Mouse (Mus musculus) CH12F3 (cell line): ENCODE results near the gene Cnn1.

Source experiments
- in situ Hi-C: fragments of 300-500 bp; cut with MboI; formaldehyde crosslinking; loops from 2 replicates; pipeline ENCODE4 v1.14.3; 2020; ENCODE audit warnings: low sequenced_read_pairs

Gene Cnn1

DNA sequence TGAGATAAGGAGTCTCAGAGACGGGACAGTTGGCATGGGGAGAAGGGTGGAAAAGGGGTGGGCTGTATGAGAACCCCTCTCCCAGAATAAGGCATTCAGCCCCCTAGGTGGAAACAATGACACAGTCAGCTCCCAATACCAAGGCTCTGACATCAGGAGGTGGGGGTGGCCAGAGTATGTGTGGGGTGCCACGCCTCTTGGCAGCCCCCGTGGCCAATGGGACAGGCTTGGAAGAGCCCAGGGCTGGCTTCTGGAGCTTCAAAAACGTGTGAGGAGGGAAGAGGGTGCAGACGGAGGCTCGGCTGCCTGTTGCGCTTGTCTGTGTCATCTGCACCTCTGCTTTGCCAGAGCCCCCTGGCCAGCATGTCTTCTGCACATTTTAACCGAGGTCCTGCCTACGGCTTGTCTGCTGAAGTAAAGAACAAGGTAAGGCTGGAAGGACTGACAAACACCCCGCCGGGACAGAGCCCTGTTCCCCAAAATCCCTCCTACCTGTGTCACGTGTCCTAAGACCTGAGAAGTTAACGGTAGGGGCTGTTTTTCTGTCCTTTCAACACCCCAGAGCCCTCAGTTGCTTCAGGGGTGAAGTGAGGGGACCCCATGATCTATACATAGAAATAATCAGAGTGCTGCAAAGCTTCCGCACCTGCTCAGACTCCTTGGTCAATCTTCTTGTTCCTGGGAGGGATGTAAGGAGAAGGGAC, at the start of gene Cnn1:
Gene Cnn1 (plus strand): TSS at position 224 of the 704 bp plus-strand sequence.
- in situ Hi-C loops = no loop called here

DNA sequence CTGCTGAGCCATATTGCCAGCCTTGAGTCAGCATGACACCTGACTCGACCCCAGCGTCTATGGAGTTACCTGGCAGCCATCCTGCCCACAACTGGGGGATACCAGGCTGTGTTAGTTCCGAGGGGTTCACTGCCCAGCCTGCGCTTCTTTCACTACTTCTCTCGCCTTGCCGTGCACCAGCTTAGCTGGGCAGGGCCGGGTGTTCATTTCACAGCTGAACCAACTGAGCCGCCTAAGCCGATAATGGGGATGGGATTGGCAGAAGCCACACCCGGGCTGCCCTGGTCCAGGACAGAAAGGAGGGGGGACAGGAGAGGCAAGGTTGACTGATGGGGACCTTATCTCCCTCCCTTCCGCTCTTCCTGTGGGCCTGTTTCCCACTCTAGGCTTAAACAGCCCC, 49.7 kb upstream of the Cnn1 start:
- in situ Hi-C loops = no loop called here

DNA sequence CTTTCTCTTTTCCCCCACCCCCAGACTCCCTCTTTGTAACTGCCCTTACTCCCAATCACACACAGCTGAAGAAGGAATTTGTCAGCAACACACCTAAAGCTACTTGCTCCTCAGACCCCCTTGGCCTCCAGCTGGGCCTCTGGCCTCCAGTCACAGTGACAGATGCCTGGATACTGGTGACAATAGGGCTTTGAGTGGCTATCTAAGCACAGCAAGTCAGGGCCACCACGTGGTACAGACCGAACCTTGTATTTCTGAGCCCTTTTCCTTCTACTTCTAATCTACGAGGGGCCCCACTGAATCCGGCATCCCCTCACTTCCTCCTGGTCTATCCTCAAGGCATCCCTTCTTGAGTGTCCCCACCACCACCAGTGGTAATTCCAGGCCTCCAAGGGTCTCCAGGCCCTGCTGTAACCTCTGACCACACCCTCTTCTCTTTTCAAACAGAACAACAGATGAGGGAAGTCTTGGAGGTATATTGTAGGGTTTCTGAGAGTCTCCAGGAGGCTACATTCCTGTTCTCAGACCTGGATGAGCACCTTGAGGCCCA, 49.2 kb upstream of the Cnn1 start:
- in situ Hi-C loops = no loop called here

DNA sequence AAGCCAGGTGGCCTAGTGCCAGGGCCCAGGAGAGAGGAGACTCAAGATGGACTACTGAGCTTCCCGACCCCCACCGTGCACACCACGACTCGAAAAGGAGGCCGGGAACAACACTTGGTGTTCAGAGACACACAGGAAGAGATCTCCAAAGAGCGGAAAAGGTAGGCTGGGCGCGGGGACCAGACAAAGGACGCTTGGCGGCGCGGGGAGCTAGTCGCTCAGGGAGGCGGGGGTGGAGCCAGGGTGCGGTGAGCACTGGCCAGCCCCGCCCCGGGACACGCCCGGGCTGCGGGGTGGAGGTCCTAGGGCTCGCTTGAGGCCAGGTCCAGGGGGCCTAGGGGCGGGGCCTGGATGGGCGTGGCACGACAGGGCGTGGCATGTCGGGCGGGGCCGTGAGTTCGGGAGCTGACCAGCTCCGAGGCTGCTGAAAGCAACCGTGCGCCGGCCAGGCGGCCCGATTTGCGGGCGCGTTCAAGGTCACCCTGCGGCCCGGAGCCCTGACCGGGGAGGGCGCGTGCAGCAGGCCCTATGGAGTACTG, 48.6 kb upstream of the Cnn1 start:
- in situ Hi-C loops = no loop called here

DNA sequence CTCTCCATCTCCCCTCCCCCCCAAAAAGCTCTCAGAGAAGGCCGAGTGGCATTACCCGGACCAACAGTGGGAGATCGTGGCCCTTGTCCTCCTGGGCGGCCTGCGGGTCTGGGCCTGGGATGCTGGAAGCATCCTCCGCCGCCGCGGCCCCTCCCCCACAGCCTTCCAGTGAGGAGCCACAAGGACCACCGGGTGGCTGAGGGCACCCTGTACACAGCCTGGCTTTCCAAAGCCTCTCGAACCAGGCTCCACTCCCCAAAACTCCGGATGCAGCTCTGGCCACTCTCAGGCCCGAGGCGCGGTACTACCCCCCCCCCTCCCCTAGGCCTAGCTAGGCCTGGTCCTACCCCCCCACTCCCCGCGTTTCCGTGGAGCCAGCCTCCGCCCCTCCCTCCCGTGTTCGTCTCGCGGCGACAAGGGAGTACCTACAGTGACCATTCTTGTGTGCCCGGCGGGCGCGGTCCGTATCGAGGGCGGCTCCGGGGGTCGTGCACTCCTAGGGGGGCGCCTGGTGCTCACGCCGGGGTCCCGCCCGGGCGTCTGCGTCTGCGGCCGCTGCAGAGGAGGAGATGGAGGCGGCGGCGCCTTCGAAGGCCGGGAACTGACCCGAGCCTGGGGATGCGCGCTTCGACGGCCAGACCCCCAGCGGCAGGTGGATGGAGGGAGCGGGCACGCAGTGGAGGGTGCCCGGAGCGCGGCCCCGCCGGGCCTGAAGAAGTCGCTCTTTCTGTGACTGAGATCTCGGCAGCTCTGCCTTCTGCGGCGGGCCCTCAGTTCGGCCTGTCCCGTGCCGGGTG, 47.7 kb upstream of the Cnn1 start:
- in situ Hi-C loops = no loop called here

DNA sequence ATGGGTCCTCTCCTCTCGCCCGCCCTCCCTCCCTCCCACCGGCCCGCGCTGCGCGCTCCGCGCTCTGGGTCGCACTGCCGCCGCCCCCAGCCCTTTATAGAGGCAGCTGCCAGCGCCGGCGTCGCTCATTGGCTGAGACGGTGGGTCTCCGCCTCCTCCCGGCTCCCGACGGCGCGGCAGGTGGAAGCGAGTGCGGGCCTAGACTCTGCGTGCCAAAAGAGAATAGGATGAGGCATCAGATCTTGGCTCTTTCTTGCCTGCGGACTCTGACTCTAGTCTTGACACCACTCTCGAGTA, 47.1 kb upstream of the Cnn1 start, which contains the start of gene Elavl3:
Gene Elavl3 (minus strand): TSS at position 66 of the 297 bp plus-strand sequence.
- in situ Hi-C loops = no loop called here

- in situ Hi-C loops = no loop called here
Observed at GRCm38 (mm10) chr9:22053657-22054056, 45.4 kb upstream of the Cnn1 start.

DNA sequence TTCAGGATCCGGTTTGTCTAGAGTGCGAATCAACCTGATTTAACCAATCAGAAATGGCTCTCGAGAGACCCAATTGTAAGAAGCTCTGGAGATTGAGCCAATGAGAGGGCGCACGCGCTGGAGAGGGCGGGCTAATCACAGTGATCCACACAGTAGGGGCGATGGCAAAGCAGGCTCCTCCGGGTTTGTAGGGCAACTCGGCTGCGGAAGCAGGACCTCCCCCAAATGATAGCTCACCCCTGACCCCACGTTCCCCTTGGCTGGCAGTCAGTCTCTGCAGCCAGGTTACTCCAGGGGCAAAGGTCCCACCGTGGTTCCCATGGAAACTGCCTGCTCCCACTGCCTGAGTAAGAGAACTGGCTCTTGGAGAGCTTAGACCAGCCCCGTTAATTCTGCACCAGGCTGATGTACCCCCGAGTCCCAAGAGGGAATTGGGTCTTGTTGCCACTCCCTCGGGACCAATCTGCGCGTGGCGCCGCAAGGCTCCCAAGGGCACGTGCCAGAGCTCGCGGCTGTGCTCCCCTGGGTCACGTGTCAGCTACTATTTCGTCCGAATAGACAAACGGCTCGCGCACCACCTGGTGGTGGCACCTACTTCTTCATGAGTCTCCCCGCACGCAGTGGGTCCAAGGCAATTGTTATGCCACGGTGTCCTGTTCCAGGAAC, 44.5 kb upstream of the Cnn1 start:
- in situ Hi-C loops = no loop called here

DNA sequence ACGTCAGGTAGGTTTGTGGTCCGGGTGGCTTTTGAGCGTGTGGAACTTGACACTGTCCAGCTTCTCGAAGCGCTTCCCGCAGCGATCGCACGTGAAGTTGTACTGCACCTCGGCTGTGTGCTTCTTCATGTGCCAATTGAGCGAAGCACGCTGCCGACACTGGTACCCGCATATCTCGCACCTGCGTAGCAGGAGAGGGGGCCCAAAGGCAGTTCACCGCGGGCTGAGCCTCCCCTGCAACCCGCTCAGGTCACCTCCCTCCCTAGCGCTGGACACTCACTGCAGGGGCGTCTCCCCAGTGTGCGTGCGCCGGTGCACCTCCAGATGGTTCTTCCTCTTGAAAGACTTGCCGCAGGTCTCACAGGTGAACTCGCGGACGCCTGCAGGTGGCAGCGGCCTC, 43.3 kb upstream of the Cnn1 start:
- in situ Hi-C loops = no loop called here

DNA sequence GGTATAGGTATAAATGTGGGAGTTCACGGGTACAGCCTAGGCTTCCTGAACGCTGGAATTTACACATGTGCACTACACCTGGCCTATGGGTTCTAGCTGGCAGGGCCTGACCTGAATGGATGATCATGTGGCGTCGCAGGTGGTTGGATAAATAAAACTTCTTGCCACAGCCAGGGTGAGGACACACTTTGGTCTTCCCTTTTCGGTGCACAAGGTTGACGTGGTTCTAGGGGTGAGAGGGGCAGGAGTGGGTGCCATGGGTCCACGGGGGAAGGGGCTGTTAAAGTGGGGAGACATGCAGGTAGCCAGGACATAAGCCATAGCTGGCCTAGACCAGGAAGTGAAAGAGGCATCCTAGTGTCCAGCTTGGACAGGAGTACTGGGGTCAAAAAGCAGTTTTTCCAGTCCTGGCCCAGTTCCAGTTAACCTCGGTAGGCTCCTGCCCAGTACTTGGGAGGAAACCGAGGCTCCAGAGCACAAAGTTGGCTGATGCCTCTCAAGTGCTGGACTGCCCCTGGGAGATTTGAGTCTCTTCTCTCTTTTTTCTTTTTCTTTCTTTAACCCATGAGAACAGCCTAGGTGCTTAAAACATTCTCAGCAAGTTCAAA, 42.6 kb upstream of the Cnn1 start:
- in situ Hi-C loops = no loop called here

DNA sequence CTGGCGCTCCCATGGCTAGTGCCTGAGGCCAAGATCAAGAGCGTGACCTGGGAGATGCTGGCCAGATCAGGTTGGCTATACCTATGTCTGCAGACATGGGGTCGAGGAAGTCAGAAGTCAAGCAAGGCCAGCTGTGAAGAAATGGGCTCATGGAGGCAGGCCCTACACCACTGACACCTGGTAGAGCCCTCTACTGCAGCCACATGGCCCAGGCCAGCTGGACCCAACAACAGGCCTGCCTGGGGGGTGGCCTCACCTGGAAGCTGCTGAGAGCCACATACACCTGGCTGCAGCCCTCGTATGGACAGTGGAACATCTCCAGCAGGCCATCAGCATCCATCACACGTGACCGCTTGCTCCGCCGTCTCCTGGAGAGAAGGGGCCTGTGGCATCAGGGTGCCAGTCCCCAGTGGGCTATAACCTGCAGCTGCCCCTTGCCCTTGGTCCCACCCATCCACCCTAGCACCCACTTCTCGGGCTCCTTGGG, 41.9 kb upstream of the Cnn1 start:
- in situ Hi-C loops = no loop called here

- in situ Hi-C loops = no loop called here
Observed at GRCm38 (mm10) chr9:22058011-22058424, 41.0 kb upstream of the Cnn1 start.

- in situ Hi-C loops = no loop called here
Observed at GRCm38 (mm10) chr9:22061339-22061738, 37.7 kb upstream of the Cnn1 start.

GRCm38 (mm10) chr9:22064341-22064740, 34.7 kb upstream of the Cnn1 start:
- in situ Hi-C loops = no loop called here

- in situ Hi-C loops = no loop called here
Observed at GRCm38 (mm10) chr9:22065642-22066041, 33.4 kb upstream of the Cnn1 start.

GRCm38 (mm10) chr9:22066433-22066832, 32.6 kb upstream of the Cnn1 start:
- in situ Hi-C loops = no loop called here

DNA sequence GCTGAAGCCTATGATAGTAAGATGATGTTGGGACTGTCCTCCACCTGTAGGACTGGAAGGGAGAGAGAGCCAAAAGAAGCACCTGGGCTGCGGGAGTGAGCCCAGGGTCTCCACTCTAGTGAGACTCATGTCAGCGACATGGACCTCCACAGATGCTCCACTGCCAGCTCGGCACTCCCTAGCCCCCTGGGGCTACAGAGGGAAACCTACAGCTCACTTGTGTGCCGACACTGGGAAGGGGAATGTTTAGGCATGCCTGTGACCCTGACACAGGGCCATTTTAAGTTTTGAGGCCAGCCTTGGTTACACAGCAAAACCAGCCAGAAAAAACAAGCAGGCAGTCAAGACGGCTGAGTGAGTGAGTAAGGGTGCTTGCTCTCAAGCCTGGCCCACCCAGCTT, 31.8 kb upstream of the Cnn1 start:
- in situ Hi-C loops = no loop called here

- in situ Hi-C loops = no loop called here
Observed at GRCm38 (mm10) chr9:22069881-22070553, 29.0 kb upstream of the Cnn1 start.

DNA sequence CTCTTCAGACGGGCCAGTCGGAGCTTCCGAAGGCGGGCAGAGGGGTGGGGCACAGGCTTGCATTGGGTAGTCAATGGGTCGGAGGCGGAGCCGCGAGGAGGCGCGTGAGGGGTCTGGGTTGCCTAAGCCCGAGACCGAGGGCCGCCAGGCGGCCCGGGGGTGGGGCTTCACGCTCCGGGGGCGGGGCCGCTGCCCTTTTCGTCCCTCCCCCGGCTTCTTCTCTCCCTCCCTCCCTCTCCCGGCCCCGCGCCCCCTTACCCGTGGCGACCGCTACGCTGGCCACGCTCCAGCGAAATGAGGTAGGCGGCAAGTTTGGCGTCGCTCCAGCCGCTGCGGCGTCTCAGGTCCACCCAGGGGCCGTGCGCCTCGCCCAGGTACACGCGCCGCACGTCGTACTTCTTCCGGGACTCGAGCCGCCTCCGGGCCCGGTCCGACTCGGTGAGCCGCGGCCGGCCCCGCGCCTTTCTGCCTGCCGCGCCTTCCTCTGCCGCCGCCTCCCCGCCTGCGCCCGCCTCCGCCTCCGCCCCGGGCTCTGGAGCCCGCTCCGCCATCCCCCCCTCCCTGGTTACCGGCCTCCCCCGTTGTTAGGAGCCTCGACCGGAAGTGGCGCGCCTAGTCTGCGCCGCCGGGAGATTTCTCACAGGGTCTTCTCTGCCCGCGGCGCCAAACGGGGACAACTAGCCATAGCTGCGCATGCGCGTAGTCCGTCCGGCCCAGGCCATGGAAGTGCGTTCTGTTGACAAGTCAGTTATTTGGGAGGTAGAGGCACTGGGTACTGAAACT, 28.0 kb upstream of the Cnn1 start, which contains the start of the genes Gm49318 and Zfp653:
Gene Gm49318 (minus strand): TSS at position 469 of the 783 bp plus-strand sequence.
Gene Zfp653 (minus strand): TSS at position 586 of the 783 bp plus-strand sequence.
- in situ Hi-C loops = no loop called here
